Mouse (Mus musculus): ENCODE measurements around the gene Ercc6.

GRCm38 (mm10) chr14:32476559-32476958 is 36.8 kb upstream of the Ercc6 start:
- TF ChIP-seq CTCF (IDR thresholded peaks at IDR 0.05; ENCODE audit: low read depth) (no peak), EP300 (optimal IDR thresholded peaks at IDR 0.05) (no peak)

Measured in stomach, postnatal 0 days (tissue).